Mouse (Mus musculus): ENCODE measurements around the gene Zfp618. TPM values are rescaled to one million over a fixed set of nuclear protein-coding genes. Genes with fewer than 3 reads are reported as not detected.

Gene Zfp618
- polyA plus RNA-seq, 1 experiment from 2014 or later, result 32.7 TPM

GRCm38 (mm10) chr4:62975541-62975940 lies 10.2 kb downstream of the Zfp618 start:
- no peak for DNase-seq (ENCODE audit: low spot score)
- H3K9me3 ChIP-seq, result peaks cover 2% of the 10 kb centered on the region; the same call in 1 of the 2 replicates
- H3K4me1 ChIP-seq (replicated peaks), result peaks cover 47% of the 10 kb centered on the region

GRCm38 (mm10) chr4:62977454-62977853 lies 12.1 kb downstream of the Zfp618 start:
- Histone ChIP-seq H3K9me3 (peaks cover 2% of the 10 kb centered on the region; the same call in 1 of the 2 replicates), H3K4me1 (replicated peaks) (peaks cover 29% of the 10 kb centered on the region), H3K36me3 (0 out of 2 replicates have a peak, but pooled peaks cover 4% of the 10 kb centered on the region), H3K27me3 (ENCODE audit: insufficient read depth, poor library complexity, severe bottlenecking) (no peaks in the 10 kb centered on the region), H3K4me3 (no peak overlapping the region), H3K27ac (no peak overlapping the region)
- WGBS, result 88% methylated on average over 6 of the region's 6 CpGs
- no peak for DNase-seq (ENCODE audit: low spot score)

More at GRCm38 (mm10) chr4:62975541-62975940, 10.2 kb downstream of the Zfp618 start:
- H3K27me3 ChIP-seq (ENCODE audit: insufficient read depth, poor library complexity, severe bottlenecking), result no peaks in the 10 kb centered on the region
- no peak overlapping the region for H3K4me3 ChIP-seq
- WGBS, result 86% methylated on average over 6 of the region's 6 CpGs
- H3K36me3 ChIP-seq, result no peaks in the 10 kb centered on the region
- no peak overlapping the region for H3K27ac ChIP-seq

GRCm38 (mm10) chr4:62978501-62978911 lies 13.1 kb downstream of the Zfp618 start:
- 0 out of 2 replicates have a peak, but pooled peaks cover 4% of the 10 kb centered on the region for H3K36me3 ChIP-seq
- H3K4me3 ChIP-seq, result no peak overlapping the region
- peaks cover 25% of the 10 kb centered on the region for H3K4me1 ChIP-seq (replicated peaks)
- H3K9me3 ChIP-seq, result peaks cover 2% of the 10 kb centered on the region; the same call in 1 of the 2 replicates
- H3K27ac ChIP-seq, result peak overlapping the region; percentile 19; the same call in 1 of the 2 replicates
- DNase-seq (ENCODE audit: low spot score), result no peak
- 74% methylated on average over 10 of the region's 10 CpGs for WGBS
- no peaks in the 10 kb centered on the region for H3K27me3 ChIP-seq (ENCODE audit: insufficient read depth, poor library complexity, severe bottlenecking)

GRCm38 (mm10) chr4:62981572-62981971 lies 16.2 kb downstream of the Zfp618 start:
- Histone ChIP-seq H3K4me3 (no peak overlapping the region), H3K27me3 (ENCODE audit: insufficient read depth, poor library complexity, severe bottlenecking) (no peaks in the 10 kb centered on the region), H3K36me3 (0 out of 2 replicates have a peak, but pooled peaks cover 4% of the 10 kb centered on the region), H3K27ac (no peak overlapping the region), H3K4me1 (replicated peaks) (peaks cover 14% of the 10 kb centered on the region), H3K9me3 (peaks cover 2% of the 10 kb centered on the region; the same call in 1 of the 2 replicates)
- WGBS, result 93% methylated on average over 2 of the region's 2 CpGs
- DNase-seq (ENCODE audit: low spot score), result no peak

GRCm38 (mm10) chr4:62983556-62983955 lies 18.2 kb downstream of the Zfp618 start:
- 94% methylated on average over 5 of the region's 5 CpGs for WGBS
- no peak for DNase-seq (ENCODE audit: low spot score)
- Histone ChIP-seq H3K27me3 (ENCODE audit: insufficient read depth, poor library complexity, severe bottlenecking) (no peaks in the 10 kb centered on the region), H3K27ac (no peak overlapping the region), H3K4me3 (no peak overlapping the region), H3K4me1 (replicated peaks) (peaks cover 3% of the 10 kb centered on the region), H3K36me3 (0 out of 2 replicates have a peak, but pooled peaks cover 4% of the 10 kb centered on the region), H3K9me3 (no peaks in the 10 kb centered on the region)

- no peaks in the 10 kb centered on the region for H3K27me3 ChIP-seq (ENCODE audit: insufficient read depth, poor library complexity, severe bottlenecking)
- no peak overlapping the region for H3K27ac ChIP-seq
- 93% methylated on average over 11 of the region's 11 CpGs for WGBS
- H3K9me3 ChIP-seq, result peaks cover 5% of the 10 kb centered on the region; the same call in 1 of the 2 replicates
- DNase-seq (ENCODE audit: low spot score), result no peak
- H3K4me1 ChIP-seq (replicated peaks), result peaks cover 9% of the 10 kb centered on the region
- no peak overlapping the region for H3K4me3 ChIP-seq
- H3K36me3 ChIP-seq, result peaks cover 21% of the 10 kb centered on the region
Measured at GRCm38 (mm10) chr4:62991336-62991735, 26.0 kb downstream of the Zfp618 start.

GRCm38 (mm10) chr4:62993190-62993589 lies 27.8 kb downstream of the Zfp618 start:
- 83% methylated on average over 2 of the region's 2 CpGs for WGBS
- H3K9me3 ChIP-seq, result peaks cover 5% of the 10 kb centered on the region; the same call in 1 of the 2 replicates
- H3K4me1 ChIP-seq (replicated peaks), result peaks cover 12% of the 10 kb centered on the region
- H3K36me3 ChIP-seq, result peaks cover 38% of the 10 kb centered on the region
- no peak for DNase-seq (ENCODE audit: low spot score)
- H3K27me3 ChIP-seq (ENCODE audit: insufficient read depth, poor library complexity, severe bottlenecking), result no peaks in the 10 kb centered on the region
- H3K27ac ChIP-seq, result no peak overlapping the region
- no peak overlapping the region for H3K4me3 ChIP-seq

- H3K36me3 ChIP-seq, result peaks cover 39% of the 10 kb centered on the region
- DNase-seq (ENCODE audit: low spot score), result no peak
- H3K27ac ChIP-seq, result no peak overlapping the region
- H3K27me3 ChIP-seq (ENCODE audit: insufficient read depth, poor library complexity, severe bottlenecking), result no peaks in the 10 kb centered on the region
- peaks cover 14% of the 10 kb centered on the region for H3K4me1 ChIP-seq (replicated peaks)
- whole genome bisulfite sequencing, result 90% methylated on average over 6 of the region's 6 CpGs
- H3K9me3 ChIP-seq, result peaks cover 5% of the 10 kb centered on the region; the same call in 1 of the 2 replicates
- no peak overlapping the region for H3K4me3 ChIP-seq
Measured at GRCm38 (mm10) chr4:62997606-62998005, 32.2 kb downstream of the Zfp618 start.

- Histone ChIP-seq H3K27ac (peak overlapping the region; percentile 19; the same call in 1 of the 2 replicates), H3K36me3 (peaks cover 37% of the 10 kb centered on the region), H3K4me3 (no peak overlapping the region), H3K9me3 (peaks cover 5% of the 10 kb centered on the region; the same call in 1 of the 2 replicates), H3K4me1 (replicated peaks) (peaks cover 13% of the 10 kb centered on the region), H3K27me3 (ENCODE audit: insufficient read depth, poor library complexity, severe bottlenecking) (no peaks in the 10 kb centered on the region)
- WGBS, result 69% methylated on average over 5 of the region's 5 CpGs
- DNase-seq (ENCODE audit: low spot score), result peak; percentile 28
Measured at GRCm38 (mm10) chr4:62998431-62998835, 33.1 kb downstream of the Zfp618 start.

- Histone ChIP-seq H3K27ac (0 out of 2 replicates have a peak overlapping the region, but pooled peaks have one; percentile 19), H3K9me3 (peaks cover 5% of the 10 kb centered on the region; the same call in 1 of the 2 replicates), H3K36me3 (peaks cover 33% of the 10 kb centered on the region), H3K4me1 (replicated peaks) (peaks cover 13% of the 10 kb centered on the region), H3K4me3 (no peak overlapping the region), H3K27me3 (ENCODE audit: insufficient read depth, poor library complexity, severe bottlenecking) (no peaks in the 10 kb centered on the region)
- no peak for DNase-seq (ENCODE audit: low spot score)
- 81% methylated on average over 6 of the region's 6 CpGs for WGBS
Measured at GRCm38 (mm10) chr4:62998908-62999307, 33.5 kb downstream of the Zfp618 start.

GRCm38 (mm10) chr4:62999321-62999720 lies 33.9 kb downstream of the Zfp618 start:
- Histone ChIP-seq H3K4me1 (replicated peaks) (peaks cover 13% of the 10 kb centered on the region), H3K36me3 (peaks cover 33% of the 10 kb centered on the region), H3K27me3 (ENCODE audit: insufficient read depth, poor library complexity, severe bottlenecking) (no peaks in the 10 kb centered on the region), H3K4me3 (no peak overlapping the region), H3K27ac (0 out of 2 replicates have a peak overlapping the region, but pooled peaks have one; percentile 19), H3K9me3 (peaks cover 5% of the 10 kb centered on the region; the same call in 1 of the 2 replicates)
- DNase-seq (ENCODE audit: low spot score), result no peak
- WGBS, result 85% methylated on average over 4 of the region's 4 CpGs

- Histone ChIP-seq H3K9me3 (peaks cover 2% of the 10 kb centered on the region; the same call in 1 of the 2 replicates), H3K4me1 (replicated peaks) (peaks cover 13% of the 10 kb centered on the region), H3K36me3 (peaks cover 29% of the 10 kb centered on the region), H3K4me3 (no peak overlapping the region), H3K27ac (no peak overlapping the region), H3K27me3 (ENCODE audit: insufficient read depth, poor library complexity, severe bottlenecking) (no peaks in the 10 kb centered on the region)
- WGBS, result 91% methylated on average over 7 of the region's 7 CpGs
- no peak for DNase-seq (ENCODE audit: low spot score)
Measured at GRCm38 (mm10) chr4:62999916-63000315, 34.5 kb downstream of the Zfp618 start.

GRCm38 (mm10) chr4:63000316-63001055 lies 35.1 kb downstream of the Zfp618 start:
- WGBS, result 89% methylated on average over 11 of the region's 11 CpGs
- Histone ChIP-seq H3K27ac (no peak overlapping the region), H3K9me3 (no peaks in the 10 kb centered on the region), H3K36me3 (peaks cover 23% of the 10 kb centered on the region), H3K4me1 (replicated peaks) (peaks cover 13% of the 10 kb centered on the region), H3K27me3 (ENCODE audit: insufficient read depth, poor library complexity, severe bottlenecking) (no peaks in the 10 kb centered on the region), H3K4me3 (no peak overlapping the region)
- no peak for DNase-seq (ENCODE audit: low spot score)
